Mouse (Mus musculus): ENCODE measurements around the gene Kansl2.

Kansl2 gene

GRCm38 (mm10) chr15:98533881-98534627, at the start of gene Kansl2:
Gene Kansl2 (minus strand): TSS chr15:98534264.
- peak; percentile 99 for DNase-seq (ENCODE audit: low read depth, low spot score)

GRCm38 (mm10) chr15:98582996-98583395, 48.9 kb upstream of the Kansl2 start:
- no peak for DNase-seq (ENCODE audit: low read depth, low spot score)

- no peak for DNase-seq (ENCODE audit: low read depth, low spot score)
Measured at GRCm38 (mm10) chr15:98582410-98582809, 48.3 kb upstream of the Kansl2 start.

DNA sequence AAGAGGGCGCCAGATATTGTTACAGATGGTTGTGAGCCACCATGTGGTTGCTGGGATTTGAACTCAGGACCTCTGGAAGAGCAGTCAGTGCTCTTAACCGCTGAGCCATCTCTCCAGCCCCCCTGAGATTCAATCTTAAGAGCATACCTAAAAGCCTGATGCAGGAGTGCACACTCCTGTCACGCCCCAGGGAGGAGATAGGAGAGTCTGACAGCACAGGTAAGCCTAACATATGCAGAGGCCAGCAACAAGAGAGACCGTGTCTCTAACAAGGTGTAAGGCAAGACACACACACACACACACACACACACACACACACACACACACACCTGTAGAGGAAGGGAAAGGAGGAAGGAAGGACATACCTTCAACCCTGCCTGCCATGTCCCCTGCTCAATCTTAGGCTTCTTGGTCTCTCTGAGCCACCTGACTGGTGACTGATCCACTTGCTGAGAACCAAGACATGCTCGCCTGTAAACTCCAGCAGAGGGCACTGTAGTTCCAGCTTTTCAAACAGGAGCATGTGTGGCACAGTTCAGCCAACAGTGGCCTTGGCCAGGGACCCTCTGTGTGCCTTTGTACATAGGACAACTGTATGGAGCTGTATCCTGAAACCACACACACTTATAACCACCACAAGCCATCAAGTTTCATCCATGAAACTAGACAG, 45.9 kb upstream of the Kansl2 start:
- DNase-seq (ENCODE audit: low read depth, low spot score) = peak; percentile 60

- DNase-seq (ENCODE audit: low read depth, low spot score) = no peak
Measured at GRCm38 (mm10) chr15:98579310-98579709, 45.2 kb upstream of the Kansl2 start.

- no peak for DNase-seq (ENCODE audit: low read depth, low spot score)
Measured at GRCm38 (mm10) chr15:98573293-98573692, 39.2 kb upstream of the Kansl2 start.

DNA sequence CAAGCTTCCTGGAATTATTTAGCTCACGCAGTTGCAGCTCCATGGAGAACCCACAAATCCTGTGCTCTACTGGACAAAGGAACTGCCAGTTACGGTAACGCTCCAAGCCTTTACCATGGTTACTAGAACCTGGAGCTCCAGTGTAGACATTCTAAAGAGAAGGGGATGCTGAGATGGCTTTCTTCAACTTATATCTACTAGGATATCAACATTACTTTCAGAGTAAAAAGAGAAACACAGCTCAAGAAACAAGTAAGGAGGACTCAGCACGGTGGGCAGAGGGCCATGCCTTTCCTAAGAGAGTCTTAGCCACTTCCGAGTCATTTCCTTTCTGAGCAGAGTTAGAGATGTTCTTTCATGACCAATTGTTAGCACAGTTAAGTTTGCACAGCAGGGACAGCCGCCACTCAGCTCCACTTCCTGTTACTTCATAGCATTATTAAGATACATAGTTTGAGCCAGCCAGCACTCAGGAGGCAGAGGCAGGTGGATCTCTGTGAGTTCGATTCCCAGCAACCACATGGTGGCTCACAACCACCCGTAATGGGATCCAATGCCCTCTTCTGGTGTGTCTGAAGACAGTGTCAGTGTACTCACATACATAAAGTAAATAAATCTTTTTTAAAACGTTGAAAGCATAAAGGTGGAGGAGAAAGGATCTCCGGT, 36.9 kb upstream of the Kansl2 start, which contains the start of the genes Ccnt1 and 4930415O20Rik:
TSS of gene Ccnt1 (minus strand) at position 51 of the 666 bp plus-strand sequence.
TSS of gene 4930415O20Rik (plus strand) at position 132 of the 666 bp plus-strand sequence.
- DNase-seq (ENCODE audit: low read depth, low spot score) = no peak

DNA sequence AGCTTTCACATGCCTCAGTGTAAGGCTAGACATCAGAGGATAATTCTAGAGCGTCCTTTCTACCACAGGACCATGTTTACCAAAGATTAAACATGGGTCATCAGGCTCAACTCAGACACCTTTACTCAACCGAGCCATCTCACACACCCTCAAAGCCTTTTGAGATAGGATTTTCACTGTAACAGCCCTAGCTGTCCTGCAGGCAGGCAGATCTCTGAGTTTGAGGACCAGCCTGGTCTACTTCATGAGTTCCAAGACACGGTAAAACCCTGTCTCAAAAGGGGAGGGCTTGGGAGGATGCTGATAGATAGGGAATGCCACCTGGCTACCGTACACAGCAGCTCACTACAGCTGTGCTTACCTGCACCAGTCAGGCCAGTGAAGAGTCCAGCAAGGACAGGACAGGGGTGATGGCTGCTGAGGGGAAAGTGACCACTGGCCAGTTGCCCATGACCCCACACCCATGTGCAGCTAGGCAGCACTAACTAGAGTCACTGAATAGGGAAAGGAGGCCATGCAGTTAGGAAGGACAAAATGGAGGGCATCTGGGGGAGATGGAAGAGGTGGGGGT, 35.8 kb upstream of the Kansl2 start:
- no peak for DNase-seq (ENCODE audit: low read depth, low spot score)

DNA sequence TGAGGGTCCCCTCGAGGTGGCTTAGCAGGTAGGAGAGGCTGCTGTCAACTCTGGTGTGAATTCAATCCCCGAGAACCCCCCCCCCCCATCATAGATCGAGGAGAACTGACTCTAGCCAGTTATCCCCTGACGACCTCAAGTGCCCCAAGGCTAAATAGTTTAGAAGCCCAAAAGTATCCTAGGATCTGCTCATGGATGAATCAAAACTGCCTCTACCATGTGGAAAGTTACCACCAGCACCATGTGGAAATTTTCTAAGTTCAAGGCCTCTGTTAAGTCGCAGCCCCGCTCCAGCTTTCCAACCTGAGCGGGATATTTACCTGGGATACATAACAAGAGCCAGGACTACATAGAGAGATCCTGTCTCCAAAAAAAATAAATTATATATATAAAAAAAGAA, 35.2 kb upstream of the Kansl2 start:
- no peak for DNase-seq (ENCODE audit: low read depth, low spot score)

DNA sequence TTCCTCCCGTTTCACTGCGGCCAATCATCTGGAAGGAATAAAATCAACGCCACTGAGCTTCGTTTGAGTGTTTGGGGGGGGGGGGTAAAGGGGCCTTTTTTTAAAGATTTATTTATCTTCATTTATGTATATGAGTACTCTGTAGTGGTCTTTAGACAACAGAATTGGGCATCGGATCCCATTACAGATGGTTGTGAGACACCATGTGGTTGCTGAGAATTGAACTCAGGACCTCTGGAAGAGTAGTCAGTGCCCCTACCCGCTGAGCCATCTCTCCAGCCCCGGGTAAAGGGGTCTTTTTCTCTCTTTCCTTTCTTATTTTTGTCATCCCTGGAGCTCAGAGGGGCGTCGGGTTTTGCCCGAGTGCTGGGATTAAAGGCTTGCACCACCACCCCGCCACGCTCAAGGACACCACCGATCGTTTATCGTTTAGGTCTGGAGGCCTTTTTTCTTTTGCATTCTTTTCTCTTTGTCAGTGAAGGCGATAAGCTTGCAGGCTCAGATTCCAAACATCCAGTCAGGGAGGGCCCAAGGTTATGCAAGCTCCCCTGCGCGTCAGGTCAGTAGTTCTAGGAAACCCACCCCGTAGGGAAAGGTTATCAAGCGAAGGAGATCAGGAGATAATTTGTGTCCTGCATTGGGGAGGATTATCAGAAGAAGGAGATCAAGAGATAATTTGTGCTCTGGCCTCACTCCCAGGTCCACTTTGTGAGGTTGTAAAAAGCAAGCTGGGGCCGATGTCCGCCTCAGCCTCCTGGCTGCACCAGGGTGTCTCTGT, 34.4 kb upstream of the Kansl2 start:
- DNase-seq (ENCODE audit: low read depth, low spot score) = no peak

GRCm38 (mm10) chr15:98567278-98568134, 33.4 kb upstream of the Kansl2 start:
- DNase-seq (ENCODE audit: low read depth, low spot score) = peak; percentile 99

- DNase-seq (ENCODE audit: low read depth, low spot score) = no peak
Measured at GRCm38 (mm10) chr15:98566973-98567277, 32.9 kb upstream of the Kansl2 start.

DNA sequence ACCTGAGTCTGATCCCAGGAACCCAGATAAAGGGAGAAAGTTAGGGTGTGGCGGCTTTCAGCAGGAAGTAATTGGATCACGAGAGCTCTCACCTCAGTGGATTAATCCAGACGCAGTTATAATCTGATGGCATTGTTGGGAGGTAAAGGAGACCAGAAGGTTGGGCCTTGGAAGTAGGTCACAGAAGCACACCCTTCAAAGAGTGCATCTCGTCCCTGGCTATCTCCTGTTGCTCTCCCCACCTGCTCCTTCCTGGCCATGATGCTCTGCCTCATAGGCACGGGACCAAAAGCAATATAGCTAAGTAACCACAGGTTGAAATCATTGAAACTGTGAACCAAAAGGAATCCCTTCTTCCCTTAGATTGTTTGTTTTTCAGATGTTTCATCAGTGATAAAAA, 23.1 kb upstream of the Kansl2 start:
- no peak for DNase-seq (ENCODE audit: low read depth, low spot score)

DNA sequence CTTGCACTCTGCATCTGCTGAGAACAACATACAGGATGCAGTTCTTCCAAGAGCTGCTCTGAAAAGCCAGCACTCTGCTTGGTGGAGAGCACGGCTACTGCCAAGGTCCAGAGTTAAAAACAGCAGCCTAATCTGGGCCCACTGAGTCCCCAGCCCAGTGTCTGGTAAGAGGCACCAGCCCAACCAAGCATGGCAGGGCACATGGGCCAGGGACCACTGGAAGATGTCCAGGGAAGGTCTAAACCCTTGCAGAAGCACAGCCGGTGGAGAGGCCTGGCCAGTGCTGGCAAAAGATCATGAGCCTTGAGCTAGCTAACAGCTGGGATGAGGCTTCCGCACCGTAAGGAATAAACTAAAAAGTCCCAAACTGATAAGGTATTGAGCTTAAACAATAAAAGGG, 21.8 kb upstream of the Kansl2 start:
- no peak for DNase-seq (ENCODE audit: low read depth, low spot score)

DNA sequence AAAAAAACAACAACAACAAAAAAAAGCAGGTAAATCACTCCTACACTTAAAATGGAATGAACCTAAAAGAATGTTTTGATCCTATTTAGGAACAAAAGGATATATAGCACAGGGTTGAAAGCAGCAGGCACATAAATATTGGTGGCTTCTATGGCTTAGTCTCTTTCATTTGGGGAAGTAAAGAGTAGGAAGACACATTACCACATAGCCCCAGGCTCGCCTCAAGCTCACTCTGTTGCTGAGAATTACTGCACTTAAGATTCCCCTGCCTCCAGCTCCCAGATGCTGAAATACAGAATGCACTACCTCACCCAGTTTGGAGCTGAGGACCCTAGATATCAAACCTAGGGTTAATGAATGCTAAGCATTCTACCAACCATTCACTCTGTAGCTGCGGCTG, 18.7 kb upstream of the Kansl2 start:
- DNase-seq (ENCODE audit: low read depth, low spot score) = no peak

DNA sequence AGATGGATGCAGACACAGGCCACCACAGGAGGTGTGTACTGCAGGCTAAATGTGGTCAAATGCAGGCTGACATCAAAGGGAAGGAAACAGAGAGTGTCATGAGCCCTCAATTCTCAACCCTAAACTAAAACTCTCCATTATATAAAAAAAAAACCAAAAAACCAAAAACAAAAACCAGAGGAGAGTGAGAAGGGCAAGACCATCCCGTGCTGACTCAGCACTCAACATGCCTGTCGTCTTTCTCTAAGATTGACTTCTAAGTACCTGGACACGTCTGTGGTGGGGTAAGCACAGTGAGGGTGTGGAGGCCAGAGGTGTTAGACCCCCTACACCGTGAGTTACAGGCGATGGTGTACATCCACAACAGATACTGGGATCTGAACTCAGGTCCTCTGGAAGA, 12.8 kb upstream of the Kansl2 start:
- no peak for DNase-seq (ENCODE audit: low read depth, low spot score)

DNA sequence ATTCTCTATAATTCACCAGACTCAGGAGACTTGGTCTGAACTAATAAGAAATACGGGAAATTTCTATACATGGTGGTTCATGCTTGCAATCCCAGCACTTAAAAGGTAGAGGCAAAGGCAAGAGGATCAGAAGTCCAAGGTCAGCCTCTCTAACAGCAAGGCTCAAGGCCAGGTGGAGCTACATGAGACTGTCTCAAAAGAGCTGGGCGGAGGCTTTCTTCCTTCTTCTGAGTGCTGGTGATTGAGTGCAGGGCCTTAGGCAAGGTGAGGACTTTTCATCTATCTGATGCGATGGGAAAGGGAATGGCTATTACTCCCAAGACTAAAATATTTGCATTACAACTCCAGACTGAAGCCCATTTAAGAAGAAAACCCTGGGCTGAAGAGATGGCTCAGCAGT, 11.1 kb upstream of the Kansl2 start:
- no peak for DNase-seq (ENCODE audit: low read depth, low spot score)

- no peak for DNase-seq (ENCODE audit: low read depth, low spot score)
Measured at GRCm38 (mm10) chr15:98543341-98543740, 9.3 kb upstream of the Kansl2 start.

DNA sequence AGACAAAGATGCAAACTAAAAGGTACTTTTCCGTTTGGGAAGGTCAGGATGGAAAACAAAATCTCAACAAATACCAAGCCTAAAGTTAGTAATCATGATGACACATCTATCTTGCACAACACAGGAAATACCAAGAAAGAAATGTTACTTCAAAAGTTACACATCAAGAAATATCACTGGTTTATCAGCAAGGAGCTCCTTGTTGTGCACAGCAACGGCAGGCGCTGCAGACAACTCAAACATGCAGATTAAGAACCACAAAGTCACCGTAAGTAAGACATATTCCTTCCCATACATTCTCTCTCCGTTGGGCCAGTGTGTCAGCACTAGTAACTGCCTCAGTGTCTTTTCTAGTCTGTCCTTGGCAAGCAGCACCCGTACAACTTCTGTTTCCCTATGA, 7.0 kb upstream of the Kansl2 start:
- no peak for DNase-seq (ENCODE audit: low read depth, low spot score)

DNA sequence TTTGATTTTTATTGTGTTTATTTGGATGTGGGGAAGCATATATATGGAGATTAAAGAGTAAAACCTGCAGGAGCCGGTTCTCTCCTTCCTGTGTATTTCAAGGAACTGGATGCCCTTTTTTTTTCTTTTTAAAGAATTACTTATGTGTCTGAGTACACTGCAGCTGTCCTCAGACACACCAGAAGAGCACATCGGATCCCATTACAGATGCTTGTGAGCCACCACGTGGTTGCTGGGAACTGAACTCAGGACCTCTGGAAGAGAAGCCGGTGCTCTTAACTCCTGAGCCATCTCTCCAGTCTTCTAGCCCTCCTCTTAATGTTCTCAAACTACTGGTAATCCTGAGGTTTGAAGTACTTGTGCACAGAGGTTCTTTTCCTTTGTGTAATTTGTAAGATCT, 3.9 kb upstream of the Kansl2 start:
- no peak for DNase-seq (ENCODE audit: low read depth, low spot score)

All from telencephalon, adult 2 months (tissue).